Mouse (Mus musculus): ENCODE data around the gene Abat. TPM values are rescaled to one million over a fixed set of nuclear protein-coding genes. Genes with fewer than 3 reads are reported as not detected.
A peak's percentile ranks its signal among the peaks of the same experiment; 100 is the strongest.

Abat gene
- polyA plus RNA-seq, 1 experiment from 2014 or later, result 51.2 TPM

DNA sequence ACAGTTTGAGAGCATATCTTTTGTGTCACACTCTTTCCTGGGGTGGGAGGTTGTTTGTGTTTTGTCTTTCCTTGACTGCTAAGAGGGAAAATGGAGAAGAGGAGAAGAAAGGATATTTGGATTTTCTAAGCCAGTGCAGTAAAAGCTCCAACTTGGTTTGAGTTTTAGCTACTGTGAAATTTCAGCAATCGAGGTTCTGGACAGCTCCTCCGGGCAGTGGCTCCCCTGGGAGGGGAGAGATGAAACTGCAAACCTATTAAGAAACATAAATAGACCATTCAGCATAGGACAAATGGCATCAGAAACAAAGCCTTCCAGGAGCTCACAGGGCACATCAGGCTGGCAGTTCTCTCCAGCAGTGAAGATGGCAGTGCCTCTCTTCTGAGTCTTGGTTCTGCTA lies 9.0 kb upstream of the Abat start:
- no peak overlapping the region for H3K4me3 ChIP-seq (replicated peaks; ENCODE audit: low read depth, low read length)
- H3K9me3 ChIP-seq (ENCODE audit: control insufficient read depth, low read length), result no peaks in the 10 kb centered on the region
- H3K27me3 ChIP-seq (ENCODE audit: control insufficient read depth, insufficient read depth, low read length), result no peaks in the 10 kb centered on the region
- 57% methylated on average over 2 of the region's 2 CpGs for whole genome bisulfite sequencing
- no peak overlapping the region for H3K9ac ChIP-seq (replicated peaks; ENCODE audit: low read length)
- ATAC-seq (ENCODE audit: low FRiP score, low TSS enrichment), result no peak
- no peak for DNase-seq
- H3K4me1 ChIP-seq (ENCODE audit: control insufficient read depth, insufficient read depth, low read length), result no peaks in the 10 kb centered on the region
- no peaks in the 10 kb centered on the region for H3K36me3 ChIP-seq (ENCODE audit: control insufficient read depth, insufficient read depth, low read length)
- H3K27ac ChIP-seq (replicated peaks; ENCODE audit: low read depth, low read length), result no peak overlapping the region
- H3K4me2 ChIP-seq (ENCODE audit: low read length), result no peak overlapping the region

DNA sequence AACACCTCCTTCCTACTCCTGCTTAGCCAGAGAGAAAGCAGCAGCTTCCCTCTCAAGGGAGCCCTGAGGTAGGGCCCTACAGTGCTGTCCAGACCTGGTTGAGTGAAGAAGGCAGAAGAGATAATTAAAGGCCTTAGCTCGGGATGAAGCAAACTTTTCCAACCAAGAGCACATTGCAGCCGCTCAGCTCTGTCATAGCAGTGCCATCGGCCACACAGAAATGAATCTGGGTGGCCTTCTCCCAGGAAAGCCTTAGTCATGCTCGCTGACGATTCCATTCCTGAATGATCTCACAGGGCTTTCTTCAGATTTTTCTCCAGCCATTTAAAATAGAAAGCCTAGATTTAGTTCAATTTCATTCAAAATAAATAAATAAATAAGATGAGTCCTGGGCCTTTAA lies 3.3 kb upstream of the Abat start:
- Histone ChIP-seq H3K4me1 (ENCODE audit: control insufficient read depth, insufficient read depth, low read length) (peaks cover 17% of the 10 kb centered on the region), H3K9ac (replicated peaks; ENCODE audit: low read length) (no peak overlapping the region), H3K36me3 (ENCODE audit: control insufficient read depth, insufficient read depth, low read length) (no peaks in the 10 kb centered on the region), H3K4me2 (ENCODE audit: low read length) (no peak overlapping the region), H3K9me3 (ENCODE audit: control insufficient read depth, low read length) (no peaks in the 10 kb centered on the region), H3K4me3 (replicated peaks; ENCODE audit: low read depth, low read length) (no peak overlapping the region), H3K27ac (replicated peaks; ENCODE audit: low read depth, low read length) (no peak overlapping the region), H3K27me3 (ENCODE audit: control insufficient read depth, insufficient read depth, low read length) (peaks cover 4% of the 10 kb centered on the region; the same call in 1 of the 2 replicates)
- WGBS, result 71% methylated on average over 5 of the region's 5 CpGs
- no peak for DNase-seq
- ATAC-seq (ENCODE audit: low FRiP score, low TSS enrichment), result no peak

- Histone ChIP-seq H3K36me3 (ENCODE audit: control insufficient read depth, insufficient read depth, low read length) (no peaks in the 10 kb centered on the region), H3K4me1 (ENCODE audit: control insufficient read depth, insufficient read depth, low read length) (peaks cover 26% of the 10 kb centered on the region), H3K4me3 (replicated peaks; ENCODE audit: low read depth, low read length) (peak overlapping the region; percentile 53), H3K27ac (replicated peaks; ENCODE audit: low read depth, low read length) (no peak overlapping the region), H3K9me3 (ENCODE audit: control insufficient read depth, low read length) (no peaks in the 10 kb centered on the region), H3K27me3 (ENCODE audit: control insufficient read depth, insufficient read depth, low read length) (peaks cover 5% of the 10 kb centered on the region; the same call in 1 of the 2 replicates), H3K4me2 (ENCODE audit: low read length) (peak overlapping the region; percentile 71), H3K9ac (replicated peaks; ENCODE audit: low read length) (peak overlapping the region; percentile 63; the same call in 1 of the 2 replicates)
- ATAC-seq (ENCODE audit: low FRiP score, low TSS enrichment) (peak; percentile 18), DNase-seq (no peak)
- 2% methylated on average over 5 of the region's 5 CpGs for WGBS
Observed at GRCm38 (mm10) chr16:8512830-8513229, 399 bp upstream of the Abat start.

- H3K27me3 ChIP-seq (ENCODE audit: control insufficient read depth, insufficient read depth, low read length), result peaks cover 5% of the 10 kb centered on the region; the same call in 1 of the 2 replicates
- H3K9me3 ChIP-seq (ENCODE audit: control insufficient read depth, low read length), result no peaks in the 10 kb centered on the region
- peak overlapping the region; percentile 71 for H3K4me2 ChIP-seq (ENCODE audit: low read length)
- ATAC-seq (ENCODE audit: low FRiP score, low TSS enrichment) (no peak), DNase-seq (peak; percentile 78)
- peak overlapping the region; percentile 53 for H3K4me3 ChIP-seq (replicated peaks; ENCODE audit: low read depth, low read length)
- no peak overlapping the region for H3K27ac ChIP-seq (replicated peaks; ENCODE audit: low read depth, low read length)
- H3K4me1 ChIP-seq (ENCODE audit: control insufficient read depth, insufficient read depth, low read length), result peaks cover 30% of the 10 kb centered on the region
- no peak overlapping the region; the same call in 1 of the 2 replicates for H3K9ac ChIP-seq (replicated peaks; ENCODE audit: low read length)
- 11% methylated on average over 4 of the region's 4 CpGs for WGBS
- no peaks in the 10 kb centered on the region for H3K36me3 ChIP-seq (ENCODE audit: control insufficient read depth, insufficient read depth, low read length)
Observed at GRCm38 (mm10) chr16:8514180-8514579, 951 bp downstream of the Abat start.

DNA sequence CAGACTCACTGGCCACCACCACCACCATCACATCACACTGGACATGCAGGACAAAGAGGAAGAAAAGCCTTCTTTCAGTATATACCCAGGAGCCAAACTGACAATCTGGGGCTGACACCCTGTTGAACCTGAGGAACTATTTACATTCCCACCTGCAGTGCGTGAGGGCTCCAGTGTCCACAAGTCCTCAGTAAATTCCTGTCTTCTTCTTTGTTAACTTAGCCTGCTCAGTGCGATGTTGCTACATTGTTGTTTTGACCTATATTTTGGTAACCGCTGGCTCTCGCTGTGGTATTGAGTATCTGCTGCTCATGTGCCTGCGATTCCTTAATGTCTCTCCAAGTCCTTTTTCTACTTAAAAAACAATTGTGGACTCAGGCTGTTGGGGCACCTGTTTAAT lies 7.3 kb downstream of the Abat start:
- ATAC-seq (ENCODE audit: low FRiP score, low TSS enrichment), result no peak
- no peak for DNase-seq
- Histone ChIP-seq H3K9me3 (ENCODE audit: control insufficient read depth, low read length) (no peaks in the 10 kb centered on the region), H3K27ac (replicated peaks; ENCODE audit: low read depth, low read length) (no peak overlapping the region), H3K36me3 (ENCODE audit: control insufficient read depth, insufficient read depth, low read length) (no peaks in the 10 kb centered on the region), H3K4me2 (ENCODE audit: low read length) (no peak overlapping the region), H3K4me1 (ENCODE audit: control insufficient read depth, insufficient read depth, low read length) (peaks cover 30% of the 10 kb centered on the region), H3K4me3 (replicated peaks; ENCODE audit: low read depth, low read length) (no peak overlapping the region), H3K27me3 (ENCODE audit: control insufficient read depth, insufficient read depth, low read length) (no peaks in the 10 kb centered on the region), H3K9ac (replicated peaks; ENCODE audit: low read length) (no peak overlapping the region)
- WGBS, result 80% methylated on average over 5 of the region's 5 CpGs

DNA sequence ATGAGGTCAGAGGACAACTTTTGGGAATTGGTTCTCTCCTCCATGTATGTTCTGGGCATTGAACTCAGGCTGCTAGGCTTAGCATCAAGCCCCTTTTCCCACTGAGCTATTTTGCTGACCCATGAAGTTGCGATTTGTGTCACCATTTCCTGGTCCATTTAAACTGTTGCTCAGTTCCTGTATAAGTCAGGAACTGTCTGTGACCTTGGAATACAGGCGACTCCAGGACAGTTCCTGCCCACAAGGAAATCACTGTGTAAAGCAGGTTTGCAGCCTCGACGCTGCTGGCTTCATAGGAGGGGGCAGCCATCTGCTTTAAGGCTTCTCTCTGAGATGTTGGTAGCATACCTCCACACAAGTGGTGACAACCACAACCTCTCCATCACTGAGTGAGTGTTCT lies 8.1 kb downstream of the Abat start:
- no peak overlapping the region for H3K4me3 ChIP-seq (replicated peaks; ENCODE audit: low read depth, low read length)
- ATAC-seq (ENCODE audit: low FRiP score, low TSS enrichment) (no peak), DNase-seq (no peak)
- no peak overlapping the region for H3K27ac ChIP-seq (replicated peaks; ENCODE audit: low read depth, low read length)
- H3K27me3 ChIP-seq (ENCODE audit: control insufficient read depth, insufficient read depth, low read length), result no peaks in the 10 kb centered on the region
- no peaks in the 10 kb centered on the region for H3K36me3 ChIP-seq (ENCODE audit: control insufficient read depth, insufficient read depth, low read length)
- H3K4me2 ChIP-seq (ENCODE audit: low read length), result no peak overlapping the region
- H3K9ac ChIP-seq (replicated peaks; ENCODE audit: low read length), result no peak overlapping the region
- 90% methylated on average over 4 of the region's 4 CpGs for WGBS
- no peaks in the 10 kb centered on the region for H3K9me3 ChIP-seq (ENCODE audit: control insufficient read depth, low read length)
- H3K4me1 ChIP-seq (ENCODE audit: control insufficient read depth, insufficient read depth, low read length), result peaks cover 27% of the 10 kb centered on the region

DNA sequence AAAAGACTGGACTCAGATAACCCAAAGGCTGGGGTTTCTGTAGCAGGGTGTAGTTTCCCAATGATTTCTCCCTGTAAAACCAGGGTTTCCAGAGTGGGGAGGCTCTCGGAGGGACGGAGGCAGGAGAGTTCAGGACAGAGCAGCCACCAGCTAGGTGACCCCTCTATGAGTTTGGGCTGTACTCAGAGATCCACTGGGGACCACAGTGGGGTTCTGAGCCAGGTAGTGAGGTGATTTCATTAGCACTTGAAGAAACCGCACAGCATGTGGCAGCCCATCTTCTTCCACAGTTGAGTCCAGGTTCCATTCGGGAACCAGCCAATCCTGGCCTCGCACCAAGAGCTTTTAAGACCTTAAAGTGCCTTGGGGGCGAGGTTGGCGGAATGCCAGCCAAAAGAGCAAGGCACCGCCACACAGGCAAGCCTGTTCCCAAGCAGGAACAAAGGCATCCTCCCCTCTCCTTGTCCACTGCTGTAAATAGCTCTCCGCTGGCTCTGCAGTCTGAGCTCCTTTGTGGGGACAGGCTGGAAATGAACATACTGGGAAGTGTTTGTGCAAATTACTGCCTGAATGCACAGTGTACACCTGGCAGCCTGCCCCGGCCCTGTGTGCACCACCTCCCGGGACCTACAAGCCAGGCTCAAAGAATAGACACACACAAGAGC lies 10.4 kb downstream of the Abat start:
- no peaks in the 10 kb centered on the region for H3K9me3 ChIP-seq (ENCODE audit: control insufficient read depth, low read length)
- peak overlapping the region; percentile 25; the same call in 1 of the 2 replicates for H3K4me2 ChIP-seq (ENCODE audit: low read length)
- 20% methylated on average over 11 of the region's 11 CpGs for WGBS
- H3K27me3 ChIP-seq (ENCODE audit: control insufficient read depth, insufficient read depth, low read length), result no peaks in the 10 kb centered on the region
- no peaks in the 10 kb centered on the region for H3K36me3 ChIP-seq (ENCODE audit: control insufficient read depth, insufficient read depth, low read length)
- H3K4me3 ChIP-seq (replicated peaks; ENCODE audit: low read depth, low read length), result no peak overlapping the region
- H3K4me1 ChIP-seq (ENCODE audit: control insufficient read depth, insufficient read depth, low read length), result peaks cover 23% of the 10 kb centered on the region
- ATAC-seq (ENCODE audit: low FRiP score, low TSS enrichment) (peak; percentile 89), DNase-seq (peak; percentile 91)
- peak overlapping the region; percentile 86 for H3K27ac ChIP-seq (replicated peaks; ENCODE audit: low read depth, low read length)
- H3K9ac ChIP-seq (replicated peaks; ENCODE audit: low read length), result peak overlapping the region; percentile 31; the same call in 1 of the 2 replicates

DNA sequence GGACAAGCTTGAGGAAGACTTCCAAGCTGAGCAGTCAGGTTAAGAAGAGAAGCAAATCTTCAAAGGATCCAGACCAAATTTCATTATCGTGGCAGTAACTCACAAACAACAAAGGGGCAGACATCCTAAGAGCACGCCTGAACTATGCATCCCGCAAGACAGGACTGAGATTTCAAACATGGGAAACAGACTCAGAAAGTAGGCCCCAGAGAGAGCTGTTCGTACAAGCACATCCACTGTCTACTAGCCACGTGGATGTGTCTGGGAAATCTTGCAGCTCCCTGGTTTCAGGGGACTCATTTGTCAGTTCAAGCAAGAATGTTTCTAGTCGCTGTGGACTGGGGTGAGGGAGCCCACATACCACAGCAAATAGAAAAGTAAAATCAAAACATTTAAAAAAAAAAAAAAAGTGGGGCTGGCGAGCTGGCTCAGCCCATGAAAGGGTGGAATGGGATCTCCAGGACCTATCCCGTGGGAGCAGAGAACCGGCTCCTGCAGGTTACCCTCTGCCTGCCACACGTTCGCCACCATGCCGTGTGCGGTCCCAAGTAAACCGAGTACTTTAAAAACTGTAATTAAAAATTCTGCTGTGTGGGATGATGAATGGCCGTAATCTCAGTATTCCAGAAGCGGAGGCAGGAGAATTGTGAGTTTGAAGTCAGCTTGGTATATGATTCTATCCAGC lies 11.1 kb downstream of the Abat start:
- peak; percentile 53 for ATAC-seq (ENCODE audit: low FRiP score, low TSS enrichment)
- no peak overlapping the region for H3K4me3 ChIP-seq (replicated peaks; ENCODE audit: low read depth, low read length)
- H3K9me3 ChIP-seq (ENCODE audit: control insufficient read depth, low read length), result no peaks in the 10 kb centered on the region
- H3K27ac ChIP-seq (replicated peaks; ENCODE audit: low read depth, low read length), result peak overlapping the region; percentile 86
- WGBS, result 51% methylated on average over 16 of the region's 16 CpGs
- H3K27me3 ChIP-seq (ENCODE audit: control insufficient read depth, insufficient read depth, low read length), result no peaks in the 10 kb centered on the region
- H3K9ac ChIP-seq (replicated peaks; ENCODE audit: low read length), result no peak overlapping the region; the same call in 1 of the 2 replicates
- H3K4me1 ChIP-seq (ENCODE audit: control insufficient read depth, insufficient read depth, low read length), result peaks cover 23% of the 10 kb centered on the region
- H3K36me3 ChIP-seq (ENCODE audit: control insufficient read depth, insufficient read depth, low read length), result no peaks in the 10 kb centered on the region
- DNase-seq, result no peak
- H3K4me2 ChIP-seq (ENCODE audit: low read length), result peak overlapping the region; percentile 25; the same call in 1 of the 2 replicates

DNA sequence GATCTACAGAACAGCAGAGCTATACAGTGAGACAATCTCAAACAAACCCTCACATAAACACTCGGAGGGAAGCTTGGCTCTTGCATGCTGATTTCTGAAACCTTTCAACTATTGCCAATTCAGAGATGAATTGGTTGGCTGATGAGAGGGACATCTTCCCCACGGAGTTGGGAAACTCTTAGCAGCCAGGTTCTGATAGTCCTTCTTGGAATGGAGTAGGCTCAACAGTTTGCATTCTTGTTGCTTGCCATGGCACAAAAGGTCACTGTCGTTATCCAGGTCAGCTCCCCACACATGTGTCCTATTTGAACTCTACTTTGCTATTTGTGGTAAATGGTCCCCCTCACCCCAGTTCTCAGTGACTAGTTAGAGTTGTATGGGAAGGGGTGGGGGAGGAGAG lies 12.1 kb downstream of the Abat start:
- Histone ChIP-seq H3K9me3 (ENCODE audit: control insufficient read depth, low read length) (no peaks in the 10 kb centered on the region), H3K27ac (replicated peaks; ENCODE audit: low read depth, low read length) (no peak overlapping the region), H3K4me3 (replicated peaks; ENCODE audit: low read depth, low read length) (no peak overlapping the region), H3K4me1 (ENCODE audit: control insufficient read depth, insufficient read depth, low read length) (peaks cover 23% of the 10 kb centered on the region), H3K9ac (replicated peaks; ENCODE audit: low read length) (no peak overlapping the region), H3K4me2 (ENCODE audit: low read length) (no peak overlapping the region), H3K27me3 (ENCODE audit: control insufficient read depth, insufficient read depth, low read length) (no peaks in the 10 kb centered on the region), H3K36me3 (ENCODE audit: control insufficient read depth, insufficient read depth, low read length) (no peaks in the 10 kb centered on the region)
- 66% methylated on average over 3 of the region's 3 CpGs for WGBS
- no peak for ATAC-seq (ENCODE audit: low FRiP score, low TSS enrichment)
- DNase-seq, result no peak

Measured in midbrain, embryonic 14.5 days (tissue).